Mouse (Mus musculus) ES-Bruce4 (cell line): Measurements from ENCODE around the gene Ltbp1.

Source experiments
- CTCF ChIP-seq: IDR thresholded peaks from one replicate; pipeline ENCODE4 v1.8.1; 2011; ENCODE audit warnings: low read depth, low read length
- EP300 ChIP-seq: IDR thresholded peaks from 2 replicates; pipeline ENCODE4 v1.6.1; 2011; ENCODE audit warnings: low read depth, low read length; ENCODE audit not compliant: insufficient read depth
- POLR2A ChIP-seq: IDR thresholded peaks from one replicate; pipeline ENCODE4 v1.8.1; 2011; ENCODE audit warnings: low read length; ENCODE audit not compliant: insufficient read depth

- TF ChIP-seq CTCF = no peak
- no peak for TF ChIP-seq POLR2A
- TF ChIP-seq EP300 = no peak
Measured at GRCm38 (mm10) chr17:75107412-75107811, 102.0 kb downstream of the Ltbp1 start.
